Mouse (Mus musculus): Measurements from ENCODE around the gene Pax1. TPM values are rescaled to one million over a fixed set of nuclear protein-coding genes. Genes with fewer than 3 reads are reported as not detected.

Pax1 gene
- 0.15 and 0.18 TPM in 2 replicates for polyA plus RNA-seq (2012; rRNA removed)

DNA sequence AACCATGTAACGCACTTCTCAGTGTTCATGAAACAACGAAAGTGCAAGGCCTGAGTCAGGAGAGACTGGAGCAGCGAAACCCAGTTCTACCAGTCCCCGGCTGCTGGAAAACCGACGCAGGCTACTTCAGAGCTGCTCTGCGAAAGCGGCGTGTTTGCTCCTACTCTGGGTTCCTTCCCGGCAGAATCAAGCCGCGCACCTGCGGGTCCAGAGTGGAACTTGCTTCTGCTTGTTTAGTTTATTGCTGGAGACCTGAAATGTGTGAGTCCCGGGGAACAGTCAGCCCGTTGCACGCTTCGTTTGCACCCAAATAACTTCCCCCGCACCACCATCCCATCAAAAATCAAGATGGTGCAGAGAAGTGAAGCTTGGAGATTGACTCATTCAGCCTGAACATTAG lies at the start of gene Pax1:
Gene Pax1, plus strand, starts transcription at position 345 of the 400 bp plus-strand sequence.
- DNase-seq (ENCODE audit: low read depth in 1 of 2, low spot score in 2 of 2) = no peak
- no peak for TF ChIP-seq POLR2A (IDR thresholded peaks at IDR 0.05; ENCODE audit: low read depth, low read length)
- no peak for TF ChIP-seq CTCF (IDR thresholded peaks at IDR 0.05; ENCODE audit: extremely low read depth, insufficient read depth, insufficient read length, insufficient replicate concordance)
- Histone ChIP-seq H3K36me3 (ENCODE audit: control insufficient read depth, insufficient read depth, low read length) (no peaks in the 10 kb centered on the region), H3K4me1 (ENCODE audit: control insufficient read depth, insufficient read depth, insufficient read length) (no peaks in the 10 kb centered on the region), H3K27me3 (ENCODE audit: control insufficient read depth, insufficient read depth, low read length) (peaks cover 18% of the 10 kb centered on the region), H3K4me3 (ENCODE audit: extremely low read depth, insufficient read depth, insufficient read length) (no peak within 1 kb of the TSS), H3K27ac (ENCODE audit: insufficient read depth, low read length) (no peak within 1 kb of the TSS)
- 8% methylated on average over 18 of the region's 18 CpGs for WGBS

DNA sequence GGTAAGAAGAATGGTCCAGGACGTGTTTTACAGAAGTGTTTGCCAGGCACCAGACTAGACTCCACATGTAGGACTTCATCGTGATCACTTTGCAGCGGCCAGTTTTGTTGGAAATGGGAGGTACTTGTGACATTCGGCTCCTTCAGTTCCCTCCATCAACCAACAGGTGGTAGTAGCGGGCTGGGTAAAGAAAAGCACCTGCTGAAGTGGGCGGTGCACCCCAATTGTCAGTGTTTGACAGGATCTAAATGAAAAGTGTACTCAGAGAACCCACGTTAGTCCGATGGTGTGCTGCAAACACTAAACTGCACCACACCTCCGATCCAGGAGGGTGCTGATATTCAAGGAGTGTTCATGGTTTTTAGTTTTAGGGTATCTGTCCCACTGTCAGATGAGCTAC lies 40.7 kb upstream of the Pax1 start:
- H3K4me3 ChIP-seq (ENCODE audit: extremely low read depth, insufficient read depth, insufficient read length) = no peak overlapping the region
- no peaks in the 10 kb centered on the region for H3K36me3 ChIP-seq (ENCODE audit: control insufficient read depth, insufficient read depth, low read length)
- no peaks in the 10 kb centered on the region for H3K4me1 ChIP-seq (ENCODE audit: control insufficient read depth, insufficient read depth, insufficient read length)
- TF ChIP-seq CTCF (IDR thresholded peaks at IDR 0.05; ENCODE audit: extremely low read depth, insufficient read depth, insufficient read length, insufficient replicate concordance) = no peak
- TF ChIP-seq POLR2A (IDR thresholded peaks at IDR 0.05; ENCODE audit: low read depth, low read length) = no peak
- no peak overlapping the region for H3K27ac ChIP-seq (ENCODE audit: insufficient read depth, low read length)
- 12% methylated on average over 9 of the region's 9 CpGs for WGBS
- no peak for DNase-seq (ENCODE audit: low read depth in 1 of 2, low spot score in 2 of 2)
- H3K27me3 ChIP-seq (ENCODE audit: control insufficient read depth, insufficient read depth, low read length) = no peaks in the 10 kb centered on the region

DNA sequence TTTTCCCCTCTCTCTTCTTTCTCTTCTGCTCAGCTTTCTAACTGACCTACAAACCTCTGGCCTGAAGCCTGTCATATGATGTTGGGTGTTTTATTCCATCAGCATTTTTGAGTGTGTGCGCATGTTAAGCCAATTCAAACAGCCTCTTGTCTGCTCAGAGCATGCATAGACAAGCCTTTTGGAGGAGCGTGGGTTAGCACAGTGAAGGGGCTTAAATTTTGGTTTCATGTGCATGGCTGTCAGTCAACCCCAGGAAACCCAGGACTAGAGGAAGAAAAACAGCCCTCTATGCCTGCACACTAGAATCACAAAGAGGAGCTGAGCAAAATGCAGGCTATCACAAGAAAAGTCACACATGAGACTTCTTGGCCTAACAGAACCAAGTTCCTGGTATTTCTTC lies 36.5 kb upstream of the Pax1 start:
- DNase-seq (ENCODE audit: low read depth in 1 of 2, low spot score in 2 of 2) = no peak
- Histone ChIP-seq H3K27ac (ENCODE audit: insufficient read depth, low read length) (no peak overlapping the region), H3K27me3 (ENCODE audit: control insufficient read depth, insufficient read depth, low read length) (no peaks in the 10 kb centered on the region), H3K36me3 (ENCODE audit: control insufficient read depth, insufficient read depth, low read length) (no peaks in the 10 kb centered on the region), H3K4me1 (ENCODE audit: control insufficient read depth, insufficient read depth, insufficient read length) (no peaks in the 10 kb centered on the region), H3K4me3 (ENCODE audit: extremely low read depth, insufficient read depth, insufficient read length) (no peak overlapping the region)
- TF ChIP-seq POLR2A (IDR thresholded peaks at IDR 0.05; ENCODE audit: low read depth, low read length) = no peak
- TF ChIP-seq CTCF (IDR thresholded peaks at IDR 0.05; ENCODE audit: extremely low read depth, insufficient read depth, insufficient read length, insufficient replicate concordance) = no peak
- WGBS = 81% methylated on average over 2 of the region's 2 CpGs

DNA sequence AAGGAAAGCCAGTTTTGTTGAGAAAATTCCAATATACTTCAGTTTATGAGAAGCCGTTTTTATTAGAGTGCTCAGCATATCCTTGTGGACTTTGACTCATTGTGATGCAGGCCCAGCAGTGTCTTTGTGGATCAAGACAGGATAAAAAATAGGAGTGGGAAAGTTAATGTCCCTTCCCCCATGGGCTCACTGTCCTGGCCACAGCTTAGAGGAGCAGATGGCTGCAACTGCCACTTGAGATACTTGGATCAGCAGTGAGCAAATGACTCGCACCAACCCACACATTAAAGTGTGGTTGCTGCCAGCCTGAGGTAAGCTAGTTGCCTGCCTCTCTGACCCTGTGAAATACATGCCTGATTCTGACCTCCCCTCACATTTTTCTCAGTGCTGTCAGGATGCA lies 29.0 kb upstream of the Pax1 start:
- Histone ChIP-seq H3K36me3 (ENCODE audit: control insufficient read depth, insufficient read depth, low read length) (no peaks in the 10 kb centered on the region), H3K27ac (ENCODE audit: insufficient read depth, low read length) (no peak overlapping the region), H3K4me1 (ENCODE audit: control insufficient read depth, insufficient read depth, insufficient read length) (no peaks in the 10 kb centered on the region), H3K27me3 (ENCODE audit: control insufficient read depth, insufficient read depth, low read length) (no peaks in the 10 kb centered on the region), H3K4me3 (ENCODE audit: extremely low read depth, insufficient read depth, insufficient read length) (no peak overlapping the region)
- no peak for DNase-seq (ENCODE audit: low read depth in 1 of 2, low spot score in 2 of 2)
- TF ChIP-seq CTCF (IDR thresholded peaks at IDR 0.05; ENCODE audit: extremely low read depth, insufficient read depth, insufficient read length, insufficient replicate concordance) = no peak
- TF ChIP-seq POLR2A (IDR thresholded peaks at IDR 0.05; ENCODE audit: low read depth, low read length) = no peak
- WGBS = 65% methylated on average over 2 of the region's 2 CpGs

DNA sequence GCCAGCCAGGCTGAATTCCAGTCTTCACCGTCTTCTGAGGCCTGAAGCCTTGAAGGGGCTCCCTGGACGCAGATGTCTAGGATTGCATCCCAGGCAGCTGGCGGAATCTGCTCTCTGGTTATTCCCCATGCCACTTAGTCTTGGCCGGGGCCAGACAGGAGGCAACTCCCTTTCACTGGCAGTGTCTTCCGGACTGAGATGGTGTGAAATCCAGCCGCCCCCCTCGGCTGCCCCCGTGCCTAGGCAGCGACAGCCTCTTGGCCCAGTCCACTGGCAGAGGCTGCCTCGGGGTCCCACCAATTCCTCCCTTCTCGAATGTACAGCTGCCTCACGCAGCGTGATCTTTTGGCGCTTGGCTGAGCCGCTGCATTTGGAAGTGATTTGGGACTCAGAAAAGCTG lies 23.0 kb upstream of the Pax1 start:
- no peaks in the 10 kb centered on the region for H3K27me3 ChIP-seq (ENCODE audit: control insufficient read depth, insufficient read depth, low read length)
- H3K4me3 ChIP-seq (ENCODE audit: extremely low read depth, insufficient read depth, insufficient read length) = no peak overlapping the region
- WGBS = 77% methylated on average over 15 of the region's 15 CpGs
- TF ChIP-seq CTCF (IDR thresholded peaks at IDR 0.05; ENCODE audit: extremely low read depth, insufficient read depth, insufficient read length, insufficient replicate concordance) = no peak
- TF ChIP-seq POLR2A (IDR thresholded peaks at IDR 0.05; ENCODE audit: low read depth, low read length) = no peak
- no peaks in the 10 kb centered on the region for H3K4me1 ChIP-seq (ENCODE audit: control insufficient read depth, insufficient read depth, insufficient read length)
- no peak overlapping the region for H3K27ac ChIP-seq (ENCODE audit: insufficient read depth, low read length)
- no peaks in the 10 kb centered on the region for H3K36me3 ChIP-seq (ENCODE audit: control insufficient read depth, insufficient read depth, low read length)
- no peak for DNase-seq (ENCODE audit: low read depth in 1 of 2, low spot score in 2 of 2)

DNA sequence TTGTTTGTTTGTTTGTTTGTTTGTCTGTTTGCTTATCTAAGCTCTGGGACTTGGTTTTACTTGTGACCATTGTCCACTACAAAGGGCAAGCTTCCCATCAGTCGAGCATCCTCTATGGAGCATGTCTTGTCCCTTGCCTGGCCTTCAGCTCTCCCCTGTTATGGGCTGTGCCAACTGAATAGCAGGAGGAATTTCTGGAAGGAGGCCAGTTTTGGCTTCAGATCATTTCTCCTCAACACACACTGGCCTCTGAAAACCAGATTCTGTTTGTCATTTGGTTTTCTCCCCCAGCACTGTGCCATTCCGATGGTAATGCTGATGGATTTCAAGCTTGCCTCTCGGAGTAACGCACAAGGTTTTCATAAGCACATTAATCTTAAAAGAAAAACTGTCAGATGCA lies 21.9 kb upstream of the Pax1 start:
- H3K4me3 ChIP-seq (ENCODE audit: extremely low read depth, insufficient read depth, insufficient read length) = no peak overlapping the region
- H3K4me1 ChIP-seq (ENCODE audit: control insufficient read depth, insufficient read depth, insufficient read length) = no peaks in the 10 kb centered on the region
- H3K27me3 ChIP-seq (ENCODE audit: control insufficient read depth, insufficient read depth, low read length) = no peaks in the 10 kb centered on the region
- H3K36me3 ChIP-seq (ENCODE audit: control insufficient read depth, insufficient read depth, low read length) = no peaks in the 10 kb centered on the region
- no peak overlapping the region for H3K27ac ChIP-seq (ENCODE audit: insufficient read depth, low read length)
- 85% methylated on average over 4 of the region's 4 CpGs for WGBS
- TF ChIP-seq POLR2A (IDR thresholded peaks at IDR 0.05; ENCODE audit: low read depth, low read length) = no peak
- TF ChIP-seq CTCF (IDR thresholded peaks at IDR 0.05; ENCODE audit: extremely low read depth, insufficient read depth, insufficient read length, insufficient replicate concordance) = no peak
- no peak for DNase-seq (ENCODE audit: low read depth in 1 of 2, low spot score in 2 of 2)

DNA sequence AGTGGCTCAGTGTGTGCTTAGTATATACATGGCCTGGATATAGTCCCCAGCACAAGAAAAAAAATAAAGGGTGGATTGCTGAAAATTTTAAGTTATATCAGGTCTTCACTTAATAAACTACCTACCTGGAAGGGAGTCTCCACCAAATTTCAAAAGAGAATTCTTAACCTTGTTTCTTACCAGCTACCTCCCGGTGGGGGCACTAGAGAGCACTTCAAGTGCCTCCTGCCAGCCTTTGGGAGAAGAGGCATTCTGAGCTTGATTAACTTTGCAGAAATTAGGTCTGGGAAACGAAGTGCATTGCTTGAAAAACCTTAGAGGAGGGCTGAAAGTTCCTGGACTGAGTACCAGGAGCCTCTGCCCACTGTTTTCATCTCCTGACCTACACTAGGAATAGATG lies 19.5 kb upstream of the Pax1 start:
- no peak overlapping the region for H3K27ac ChIP-seq (ENCODE audit: insufficient read depth, low read length)
- 8% methylated on average over 2 of the region's 2 CpGs for WGBS
- H3K4me3 ChIP-seq (ENCODE audit: extremely low read depth, insufficient read depth, insufficient read length) = no peak overlapping the region
- DNase-seq (ENCODE audit: low read depth in 1 of 2, low spot score in 2 of 2) = no peak
- TF ChIP-seq POLR2A (IDR thresholded peaks at IDR 0.05; ENCODE audit: low read depth, low read length) = no peak
- TF ChIP-seq CTCF (IDR thresholded peaks at IDR 0.05; ENCODE audit: extremely low read depth, insufficient read depth, insufficient read length, insufficient replicate concordance) = no peak
- H3K4me1 ChIP-seq (ENCODE audit: control insufficient read depth, insufficient read depth, insufficient read length) = no peaks in the 10 kb centered on the region
- no peaks in the 10 kb centered on the region for H3K27me3 ChIP-seq (ENCODE audit: control insufficient read depth, insufficient read depth, low read length)
- H3K36me3 ChIP-seq (ENCODE audit: control insufficient read depth, insufficient read depth, low read length) = no peaks in the 10 kb centered on the region

Measured in spleen, adult 2 months (tissue).